Mouse (Mus musculus) yolk sac, embryonic 10.5 days (tissue): ENCODE data around the gene Fbxl19.

Experiments
- DNase-seq: peaks from one replicate; pipeline ENCODE4 v3.0.0-alpha.2; 2017; ENCODE audit warnings: low spot score

Fbxl19 gene

DNA sequence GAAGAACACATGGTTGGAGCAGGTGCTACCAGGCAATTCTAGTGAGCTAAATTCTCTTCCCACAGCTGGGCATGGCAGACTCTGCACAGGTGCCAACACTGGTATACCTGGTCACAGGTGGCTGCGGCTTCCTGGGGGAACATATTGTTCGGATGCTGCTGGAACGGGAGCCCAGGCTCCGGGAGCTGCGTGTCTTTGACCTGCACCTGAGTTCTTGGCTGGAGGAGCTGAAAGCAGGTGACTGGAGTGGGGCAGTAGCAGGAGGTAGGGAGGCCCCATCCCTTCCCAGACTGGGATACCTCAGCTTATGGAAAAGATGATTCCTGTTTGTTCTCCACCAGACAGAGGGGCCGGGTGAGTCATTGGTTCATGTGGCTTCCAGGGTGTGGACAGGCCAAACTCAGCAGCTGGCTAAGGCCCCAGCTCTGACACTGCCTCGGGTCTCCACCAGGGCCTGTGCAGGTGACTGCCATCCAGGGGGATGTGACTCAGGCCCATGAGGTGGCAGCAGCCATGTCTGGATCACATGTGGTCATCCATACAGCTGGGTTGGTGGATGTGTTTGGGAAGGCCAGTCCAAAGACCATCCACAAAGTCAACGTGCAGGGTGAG, 56.8 kb downstream of the Fbxl19 start:
- DNase-seq, result no peak

DNA sequence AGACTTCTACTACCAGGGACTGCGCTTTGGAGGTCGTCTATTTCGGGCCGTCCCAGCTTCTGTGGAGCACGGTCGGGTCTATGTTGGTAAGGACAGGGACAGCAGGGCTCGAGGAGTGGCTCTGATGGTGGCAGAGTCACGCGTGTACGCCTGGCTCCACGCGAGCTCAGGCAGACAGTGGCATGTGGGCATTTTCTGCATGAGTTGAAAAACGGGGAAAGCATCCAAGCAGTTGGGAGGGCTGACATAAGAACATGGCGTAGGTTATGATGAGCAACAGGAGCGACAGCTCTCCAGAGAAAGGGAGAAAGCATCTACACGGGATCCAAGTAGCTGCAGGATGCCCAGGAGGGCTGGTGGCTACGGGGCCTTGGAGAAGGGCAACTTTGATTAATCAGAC, 58.0 kb downstream of the Fbxl19 start:
- no peak for DNase-seq

DNA sequence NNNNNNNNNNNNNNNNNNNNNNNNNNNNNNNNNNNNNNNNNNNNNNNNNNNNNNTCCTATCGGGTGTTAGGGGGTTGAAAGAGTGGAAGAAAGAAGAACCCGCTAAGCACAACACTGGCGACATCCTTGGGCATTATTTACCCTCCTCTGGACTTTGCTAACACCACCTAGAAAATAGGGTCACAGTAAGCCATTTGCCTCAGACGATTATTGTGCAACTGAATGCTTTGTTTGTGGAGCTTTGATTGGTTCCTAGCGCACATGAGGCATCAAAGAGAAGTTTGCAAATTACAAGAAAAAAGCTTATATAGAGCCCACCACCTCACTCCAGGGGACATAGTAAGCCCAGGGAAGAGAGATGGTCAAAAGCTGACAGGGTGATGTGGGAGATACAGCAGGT, 64.5 kb downstream of the Fbxl19 start:
- DNase-seq, result no peak

DNA sequence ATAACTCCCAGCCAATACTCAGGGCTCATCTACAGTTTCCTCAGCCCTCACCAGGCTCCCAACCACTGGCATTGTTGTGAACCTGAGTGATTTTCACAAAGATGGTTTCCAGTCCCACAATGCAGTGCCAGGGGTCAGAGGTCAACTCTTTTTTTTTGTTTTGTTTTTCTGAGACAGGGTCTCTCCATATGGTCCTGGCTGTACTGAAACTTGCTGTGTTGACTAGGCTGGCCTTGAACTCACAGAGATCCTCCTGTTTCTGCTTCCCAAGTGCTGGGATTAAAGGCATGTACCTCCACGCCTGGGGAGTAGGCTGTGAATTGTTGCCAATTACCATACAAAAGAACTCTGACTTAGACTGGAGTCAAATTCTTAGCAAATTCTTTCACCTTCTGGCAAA, 65.5 kb downstream of the Fbxl19 start:
- DNase-seq, result no peak

DNA sequence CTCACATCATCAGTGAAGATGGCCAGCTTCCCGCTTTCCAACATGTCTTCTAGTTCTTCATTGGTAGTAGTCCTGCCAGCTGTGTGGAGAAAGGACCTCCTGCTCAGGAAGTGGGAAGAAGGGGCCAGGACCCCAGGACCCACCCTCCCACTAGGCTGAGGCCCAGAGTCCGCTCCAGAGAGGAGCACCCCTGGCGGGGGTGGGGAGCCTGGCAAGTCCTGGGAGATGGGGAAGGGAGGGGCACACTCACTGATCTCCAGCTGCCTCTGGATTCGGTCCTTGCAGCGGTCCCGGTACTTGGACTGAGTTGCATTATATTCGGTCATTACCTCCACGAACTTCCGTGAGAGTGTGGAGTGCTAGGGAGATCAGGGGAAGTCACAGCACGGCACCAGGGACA, 66.3 kb downstream of the Fbxl19 start:
- DNase-seq, result no peak

DNA sequence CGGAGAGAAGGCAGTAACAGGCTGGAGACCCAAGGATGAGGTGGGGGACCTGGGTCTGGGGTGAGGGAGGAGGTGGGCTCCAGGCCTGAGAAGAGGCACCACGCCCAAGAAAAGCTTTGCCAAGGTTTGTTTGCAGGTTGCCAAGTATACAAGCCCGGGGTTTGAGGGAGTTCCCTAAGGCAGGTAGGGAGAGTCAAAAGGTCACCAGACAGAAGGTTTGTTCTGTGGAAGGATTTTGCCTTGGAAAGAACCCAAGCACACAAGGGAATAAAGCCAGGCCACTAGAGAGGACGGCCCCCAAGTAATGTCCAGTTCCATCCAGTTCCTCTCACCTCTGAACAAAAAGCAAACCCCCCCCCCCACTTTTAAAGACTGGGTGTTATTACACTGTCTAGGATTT, 66.9 kb downstream of the Fbxl19 start:
- no peak for DNase-seq

DNA sequence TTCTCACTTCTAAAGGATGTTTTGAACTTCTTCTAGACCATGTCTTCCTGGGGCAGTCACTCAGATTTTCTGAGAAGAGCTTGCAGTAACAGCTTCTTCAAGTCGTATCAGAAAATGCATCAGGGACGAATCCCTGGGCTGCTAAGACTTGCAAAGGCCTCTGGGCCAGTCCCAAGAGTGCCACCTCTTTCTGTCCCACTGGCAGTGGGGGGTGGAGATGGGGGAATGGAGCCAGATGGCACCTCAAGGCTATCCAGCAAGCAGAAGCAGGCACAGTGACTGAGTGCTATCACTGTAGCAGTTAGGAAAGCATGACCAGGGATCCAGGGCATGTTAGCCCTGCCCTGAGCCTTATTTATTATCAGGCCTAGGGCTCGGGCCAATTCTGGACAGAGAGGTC, 67.9 kb downstream of the Fbxl19 start:
- no peak for DNase-seq

DNA sequence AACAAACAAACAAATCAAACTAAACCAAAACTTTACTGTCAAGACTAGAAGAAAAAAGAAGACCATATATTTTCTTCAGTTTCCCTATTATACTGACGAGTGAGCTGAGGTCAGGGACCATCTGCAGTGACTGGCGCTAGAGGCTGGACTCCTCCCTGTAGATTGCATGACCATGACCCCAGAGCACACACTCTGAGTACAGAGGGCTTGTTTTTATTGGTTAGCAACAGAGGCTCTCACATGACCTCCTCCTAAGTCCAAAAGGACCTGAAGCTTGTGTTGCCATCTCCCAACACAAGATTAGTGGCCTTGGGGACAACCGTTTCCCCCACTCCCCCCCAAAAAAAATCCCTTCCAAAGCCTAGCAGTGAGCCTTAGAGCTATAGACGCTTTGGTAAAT, 69.5 kb downstream of the Fbxl19 start:
- DNase-seq, result no peak

DNA sequence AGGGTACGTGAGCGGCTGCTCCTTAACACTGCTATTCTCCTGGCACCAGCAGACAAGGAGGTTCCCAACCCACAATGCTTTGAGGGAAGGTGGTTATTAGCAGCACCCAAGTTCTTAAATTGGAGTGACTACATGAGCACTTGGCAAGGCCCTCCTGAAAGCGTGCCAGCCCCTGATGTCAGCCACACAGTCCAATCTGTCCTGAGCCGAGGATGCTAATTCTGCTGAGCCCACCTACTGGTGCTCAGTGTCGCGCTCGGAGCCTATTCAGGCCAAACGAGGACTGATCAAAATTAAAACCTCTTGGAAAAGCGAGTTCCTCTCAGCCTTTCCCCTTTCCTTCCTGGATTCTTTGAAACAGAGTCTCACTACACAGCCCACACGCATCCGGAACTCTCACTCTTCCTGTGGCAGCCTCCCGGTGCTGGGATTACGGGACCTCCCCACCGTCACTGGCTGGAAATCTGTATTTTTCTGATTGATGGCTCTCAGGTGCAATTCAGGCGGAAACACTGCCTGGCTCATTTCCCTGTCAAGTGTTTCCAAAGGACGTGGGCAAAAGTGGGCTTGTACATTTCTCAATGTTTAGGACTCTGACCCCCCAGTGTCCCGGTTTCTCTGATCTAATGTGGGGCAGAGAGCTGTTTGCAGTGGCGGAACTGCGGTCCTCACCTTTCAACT, 70.0 kb downstream of the Fbxl19 start:
- DNase-seq, result no peak

DNA sequence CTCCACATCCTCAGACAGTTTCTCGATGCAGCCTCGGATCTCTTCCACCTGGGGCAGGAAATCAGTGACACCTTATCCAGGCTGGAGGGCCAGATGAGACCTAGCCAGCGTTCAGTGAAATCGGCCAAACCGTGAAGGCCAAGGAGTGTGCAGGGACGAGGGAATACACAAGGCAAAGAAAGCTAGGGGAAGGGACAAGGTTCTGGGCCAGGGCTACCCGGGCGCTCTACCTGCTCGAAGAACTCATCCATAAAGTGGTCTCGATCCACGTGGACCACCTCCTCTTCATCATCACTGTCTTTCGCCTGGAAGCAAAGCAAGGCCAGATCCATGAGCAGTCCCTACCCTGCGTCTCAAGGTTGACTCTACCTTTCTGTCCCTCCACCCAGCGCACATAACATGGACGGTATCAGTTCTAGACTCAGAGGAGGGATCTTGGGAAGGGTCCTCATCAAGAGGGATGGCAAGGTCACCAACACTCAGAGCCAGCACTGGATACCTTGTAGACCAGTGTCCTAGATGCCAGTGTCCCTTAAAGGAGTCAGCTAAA, 70.8 kb downstream of the Fbxl19 start:
- DNase-seq, result no peak

DNA sequence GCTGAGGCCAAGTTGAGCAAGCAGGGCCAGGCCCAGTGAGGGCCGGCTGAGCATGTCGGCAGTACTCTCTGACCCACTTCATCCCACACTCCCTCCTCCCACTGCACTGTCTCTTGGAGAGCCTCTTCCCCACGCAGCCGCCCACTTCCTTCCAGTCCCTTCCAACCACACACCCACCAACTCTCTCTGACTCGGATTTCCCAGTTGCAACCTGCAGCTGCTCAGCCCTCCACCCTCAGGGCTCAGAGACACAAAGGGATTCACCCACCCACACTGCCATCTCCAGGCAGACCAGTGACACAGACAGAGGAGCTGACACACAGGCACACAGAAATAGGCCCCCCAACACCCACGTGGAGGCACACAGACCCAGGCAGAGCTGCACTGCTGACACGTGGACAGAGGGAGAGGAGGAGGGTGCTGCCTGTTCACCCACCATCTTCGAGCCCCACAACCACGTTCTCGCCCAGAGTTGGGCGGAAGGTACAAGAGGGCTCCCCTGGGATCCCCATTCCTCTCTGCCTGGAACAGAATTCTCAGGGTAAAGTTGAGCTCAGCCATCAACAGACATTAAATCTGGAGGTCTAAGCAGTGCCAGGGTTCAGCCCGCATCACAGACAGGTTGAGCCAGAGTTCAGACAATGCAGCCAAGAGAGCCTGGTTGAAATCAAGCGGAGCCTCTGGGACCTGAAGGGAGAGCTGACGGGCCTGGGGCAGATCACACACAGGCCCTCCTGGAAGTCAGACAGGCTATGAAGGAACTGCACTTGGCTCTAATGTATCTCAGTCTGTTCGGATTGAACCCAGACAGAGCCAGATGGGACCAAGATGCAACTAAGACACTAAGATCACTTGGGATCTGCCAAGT, 71.8 kb downstream of the Fbxl19 start:
- DNase-seq, result no peak

DNA sequence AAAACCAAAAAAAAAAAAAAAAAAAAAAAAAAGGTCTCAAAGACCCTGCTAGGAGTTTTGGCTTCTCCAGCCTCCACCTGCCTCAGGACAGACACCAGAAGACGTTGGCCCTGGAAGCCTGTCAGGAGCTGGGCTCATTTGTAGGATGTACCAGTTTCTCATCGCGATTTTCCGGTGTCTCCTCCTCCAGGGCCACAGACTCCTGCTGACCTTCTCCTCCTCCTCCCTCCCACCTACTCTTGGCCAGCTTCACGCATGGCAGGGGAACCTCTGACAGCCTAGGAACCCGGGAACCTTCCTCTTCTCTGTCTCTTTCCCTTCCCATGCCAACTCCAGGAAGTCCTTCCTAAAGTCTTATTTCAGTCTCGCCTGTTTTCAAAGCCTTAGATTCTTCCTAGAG, 72.7 kb downstream of the Fbxl19 start:
- no peak for DNase-seq

DNA sequence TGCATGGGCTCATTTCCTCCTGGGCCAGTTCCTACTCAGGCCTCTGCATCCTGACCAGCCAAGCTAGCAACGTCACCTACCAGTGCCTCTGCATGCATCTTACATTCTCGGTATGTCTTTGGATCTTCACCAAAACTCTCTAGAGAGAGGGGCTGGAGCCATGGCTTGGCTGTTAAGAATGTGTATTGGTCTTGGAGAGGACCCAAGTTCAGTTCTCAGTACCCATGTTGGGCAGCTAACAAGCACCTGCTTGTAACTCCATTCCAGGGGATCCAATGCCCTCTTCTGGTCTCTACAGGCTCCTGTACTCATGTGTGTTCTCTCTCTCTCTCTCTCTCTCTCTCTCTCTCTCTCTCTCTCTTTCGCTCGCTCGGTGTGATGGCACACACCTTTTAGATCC, 73.4 kb downstream of the Fbxl19 start:
- DNase-seq, result no peak
